Mouse (Mus musculus): ENCODE results near the gene Adamts2. TPM values are rescaled to one million over a fixed set of nuclear protein-coding genes. Genes with fewer than 3 reads are reported as not detected.

Gene Adamts2
- polyA plus RNA-seq, 1 experiment: 3.0 TPM

- Histone ChIP-seq H3K4me1 (ENCODE audit: control insufficient read depth, insufficient read depth, low read length) (no peaks in the 10 kb centered on the region), H3K27ac (ENCODE audit: control insufficient read depth, insufficient read depth, low read depth, low read length, poor library complexity) (no peak overlapping the region), H3K4me3 (replicated peaks; ENCODE audit: control insufficient read depth, low read depth, low read length) (no peak overlapping the region)
- no peak for TF ChIP-seq POLR2A (IDR thresholded peaks at IDR 0.05; ENCODE audit: borderline replicate concordance, control insufficient read depth, low read depth, low read length)
- WGBS: 69% methylated on average over 5 of the region's 5 CpGs
These were observed 9.3 kb downstream of the Adamts2 start for GRCm38 (mm10) chr11:50611181-50611580.

DNA sequence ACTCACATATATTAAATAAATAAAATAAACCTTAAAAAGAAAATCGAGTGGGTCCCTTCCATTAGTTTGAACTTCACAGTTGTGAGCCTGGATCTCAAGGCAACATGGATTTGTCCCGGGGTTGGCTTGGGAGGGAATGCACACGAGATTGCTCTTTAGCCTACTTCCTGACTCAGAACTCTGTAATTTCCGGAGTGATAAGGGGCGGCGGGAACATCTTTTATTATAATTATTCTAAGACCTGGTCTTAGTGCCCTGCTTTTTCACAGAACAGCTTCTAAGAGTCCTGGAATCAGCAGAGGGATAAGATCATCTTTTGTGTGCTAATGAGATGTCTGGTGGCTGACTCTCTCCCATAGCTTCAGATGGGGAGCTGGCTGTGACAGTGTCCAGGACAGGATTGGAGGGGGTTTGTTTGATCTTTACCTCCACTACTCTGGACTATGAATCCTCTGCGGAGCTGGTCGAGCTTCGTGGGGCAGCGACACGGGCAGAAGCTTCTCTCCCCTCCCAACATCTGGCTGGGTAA lies 15.2 kb downstream of the Adamts2 start:
- TF ChIP-seq CTCF (IDR thresholded peaks at IDR 0.05; ENCODE audit: control insufficient read depth, insufficient read depth, low read length): no peak
- TF ChIP-seq POLR2A (IDR thresholded peaks at IDR 0.05; ENCODE audit: borderline replicate concordance, control insufficient read depth, low read depth, low read length): no peak
- Histone ChIP-seq H3K4me3 (replicated peaks; ENCODE audit: control insufficient read depth, low read depth, low read length) (no peak overlapping the region), H3K27ac (ENCODE audit: control insufficient read depth, insufficient read depth, low read depth, low read length, poor library complexity) (no peak overlapping the region; the same call in 1 of the 2 replicates), H3K4me1 (ENCODE audit: control insufficient read depth, insufficient read depth, low read length) (no peaks in the 10 kb centered on the region)
- WGBS: 84% methylated on average over 11 of the region's 11 CpGs

DNA sequence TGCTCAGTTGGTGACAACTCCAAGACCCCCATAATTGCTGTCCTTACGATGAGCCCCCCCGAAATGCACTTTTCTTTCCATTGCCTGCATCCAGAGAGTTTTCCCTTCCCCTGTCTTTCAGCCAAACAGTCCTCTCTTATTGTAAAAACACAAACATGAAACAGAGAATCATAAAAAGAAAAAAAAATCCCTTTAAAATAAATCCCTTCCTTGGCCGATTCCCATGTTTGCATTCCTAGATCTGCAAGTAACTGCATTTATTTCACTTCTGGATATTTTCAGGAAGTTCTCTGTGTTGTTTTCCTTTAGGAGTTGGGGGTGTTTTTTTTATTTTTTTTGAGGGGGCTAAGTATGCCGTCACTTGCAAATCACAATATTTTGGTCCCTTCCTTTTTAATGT lies 19.0 kb downstream of the Adamts2 start:
- Histone ChIP-seq H3K4me3 (replicated peaks; ENCODE audit: control insufficient read depth, low read depth, low read length) (no peak overlapping the region), H3K27ac (ENCODE audit: control insufficient read depth, insufficient read depth, low read depth, low read length, poor library complexity) (no peak overlapping the region), H3K4me1 (ENCODE audit: control insufficient read depth, insufficient read depth, low read length) (no peaks in the 10 kb centered on the region)
- no peak for TF ChIP-seq POLR2A (IDR thresholded peaks at IDR 0.05; ENCODE audit: borderline replicate concordance, control insufficient read depth, low read depth, low read length)
- no peak for TF ChIP-seq CTCF (IDR thresholded peaks at IDR 0.05; ENCODE audit: control insufficient read depth, insufficient read depth, low read length)
- WGBS: 84% methylated on average over 4 of the region's 4 CpGs

GRCm38 (mm10) chr11:50621364-50621763 lies 19.5 kb downstream of the Adamts2 start:
- Histone ChIP-seq H3K4me3 (replicated peaks; ENCODE audit: control insufficient read depth, low read depth, low read length) (no peak overlapping the region), H3K4me1 (ENCODE audit: control insufficient read depth, insufficient read depth, low read length) (no peaks in the 10 kb centered on the region)
- 69% methylated on average over 5 of the region's 5 CpGs for WGBS

GRCm38 (mm10) chr11:50622238-50622726 lies 20.4 kb downstream of the Adamts2 start:
- Histone ChIP-seq H3K4me3 (replicated peaks; ENCODE audit: control insufficient read depth, low read depth, low read length) (no peak overlapping the region), H3K4me1 (ENCODE audit: control insufficient read depth, insufficient read depth, low read length) (no peaks in the 10 kb centered on the region), H3K27ac (ENCODE audit: control insufficient read depth, insufficient read depth, low read depth, low read length, poor library complexity) (no peak overlapping the region; the same call in 1 of the 2 replicates)
- WGBS: 63% methylated on average over 15 of the region's 15 CpGs
- TF ChIP-seq CTCF (IDR thresholded peaks at IDR 0.05; ENCODE audit: control insufficient read depth, insufficient read depth, low read length) (no peak), POLR2A (IDR thresholded peaks at IDR 0.05; ENCODE audit: borderline replicate concordance, control insufficient read depth, low read depth, low read length) (no peak)

More at GRCm38 (mm10) chr11:50621364-50621763, 19.5 kb downstream of the Adamts2 start:
- no peak overlapping the region for H3K27ac ChIP-seq (ENCODE audit: control insufficient read depth, insufficient read depth, low read depth, low read length, poor library complexity)
- TF ChIP-seq POLR2A (IDR thresholded peaks at IDR 0.05; ENCODE audit: borderline replicate concordance, control insufficient read depth, low read depth, low read length) (no peak), CTCF (IDR thresholded peaks at IDR 0.05; ENCODE audit: control insufficient read depth, insufficient read depth, low read length) (no peak)

DNA sequence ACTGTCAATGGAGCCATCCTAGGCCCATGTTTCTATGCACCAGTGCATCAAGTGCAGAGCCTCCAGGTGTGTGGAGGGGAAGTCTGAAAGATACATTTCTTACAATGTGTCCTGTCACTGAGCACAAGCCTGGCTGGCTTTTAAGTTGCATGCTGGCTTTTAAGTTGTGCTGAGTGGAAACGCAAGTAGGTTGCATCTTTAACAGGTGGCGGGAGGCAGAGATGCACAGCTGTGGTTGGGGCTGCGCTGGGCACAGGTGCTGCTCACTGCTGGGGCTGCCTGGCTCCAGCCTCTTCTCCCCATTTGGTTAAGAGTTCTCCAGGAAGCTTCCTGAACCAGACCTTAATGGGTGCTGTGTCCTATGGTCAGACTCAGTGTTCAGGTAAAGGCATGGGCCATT lies 21.9 kb downstream of the Adamts2 start:
- WGBS: 88% methylated on average over 3 of the region's 3 CpGs
- no peaks in the 10 kb centered on the region for H3K4me1 ChIP-seq (ENCODE audit: control insufficient read depth, insufficient read depth, low read length)
- no peak overlapping the region for H3K27ac ChIP-seq (ENCODE audit: control insufficient read depth, insufficient read depth, low read depth, low read length, poor library complexity)
- H3K4me3 ChIP-seq (replicated peaks; ENCODE audit: control insufficient read depth, low read depth, low read length): no peak overlapping the region
- TF ChIP-seq CTCF (IDR thresholded peaks at IDR 0.05; ENCODE audit: control insufficient read depth, insufficient read depth, low read length) (no peak), POLR2A (IDR thresholded peaks at IDR 0.05; ENCODE audit: borderline replicate concordance, control insufficient read depth, low read depth, low read length) (no peak)

GRCm38 (mm10) chr11:50624239-50624638 lies 22.4 kb downstream of the Adamts2 start:
- Histone ChIP-seq H3K27ac (ENCODE audit: control insufficient read depth, insufficient read depth, low read depth, low read length, poor library complexity) (no peak overlapping the region), H3K4me1 (ENCODE audit: control insufficient read depth, insufficient read depth, low read length) (no peaks in the 10 kb centered on the region), H3K4me3 (replicated peaks; ENCODE audit: control insufficient read depth, low read depth, low read length) (no peak overlapping the region)
- TF ChIP-seq POLR2A (IDR thresholded peaks at IDR 0.05; ENCODE audit: borderline replicate concordance, control insufficient read depth, low read depth, low read length) (no peak), CTCF (IDR thresholded peaks at IDR 0.05; ENCODE audit: control insufficient read depth, insufficient read depth, low read length) (no peak)
- WGBS: 44% methylated on average over 2 of the region's 2 CpGs

- TF ChIP-seq CTCF (IDR thresholded peaks at IDR 0.05; ENCODE audit: control insufficient read depth, insufficient read depth, low read length) (no peak), POLR2A (IDR thresholded peaks at IDR 0.05; ENCODE audit: borderline replicate concordance, control insufficient read depth, low read depth, low read length) (no peak)
- no peak overlapping the region for H3K27ac ChIP-seq (ENCODE audit: control insufficient read depth, insufficient read depth, low read depth, low read length, poor library complexity)
- WGBS: 84% methylated on average over 5 of the region's 5 CpGs
- H3K4me1 ChIP-seq (ENCODE audit: control insufficient read depth, insufficient read depth, low read length): no peaks in the 10 kb centered on the region
- no peak overlapping the region for H3K4me3 ChIP-seq (replicated peaks; ENCODE audit: control insufficient read depth, low read depth, low read length)
These were observed 22.8 kb downstream of the Adamts2 start for GRCm38 (mm10) chr11:50624720-50625119.

GRCm38 (mm10) chr11:50628915-50629314 lies 27.0 kb downstream of the Adamts2 start:
- Histone ChIP-seq H3K27ac (ENCODE audit: control insufficient read depth, insufficient read depth, low read depth, low read length, poor library complexity) (no peak overlapping the region), H3K4me3 (replicated peaks; ENCODE audit: control insufficient read depth, low read depth, low read length) (no peak overlapping the region), H3K4me1 (ENCODE audit: control insufficient read depth, insufficient read depth, low read length) (no peaks in the 10 kb centered on the region; the same call in 1 of the 2 replicates)
- no peak for TF ChIP-seq CTCF (IDR thresholded peaks at IDR 0.05; ENCODE audit: control insufficient read depth, insufficient read depth, low read length)
- no peak for TF ChIP-seq POLR2A (IDR thresholded peaks at IDR 0.05; ENCODE audit: borderline replicate concordance, control insufficient read depth, low read depth, low read length)
- WGBS: 74% methylated on average over 3 of the region's 3 CpGs

All from bone marrow, adult 2 months (tissue).